Mouse (Mus musculus) natural killer cell, adult 2 months (primary cell): ENCODE data around the gene Lurap1l.

ENCODE experiments used
- DNase-seq, 2 experiments: peaks; one replicate each; pipeline ENCODE4 v3.0.0; 2022; ENCODE audit warnings: low spot score in 2 of 2

Gene Lurap1l

GRCm38 (mm10) chr4:81003528-81003927, 93.1 kb downstream of the Lurap1l start:
- no peak for DNase-seq
